Mouse (Mus musculus): ENCODE results near the gene Loxl4.

- TF ChIP-seq CTCF (IDR thresholded peaks at IDR 0.05; ENCODE audit: extremely low read depth, insufficient read length, insufficient replicate concordance, low read depth, low read length) (no peak), POLR2A (IDR thresholded peaks at IDR 0.05; ENCODE audit: low read depth, low read length) (no peak)
These were observed 44.7 kb upstream of the Loxl4 start for GRCm38 (mm10) chr19:42657306-42657705.
